Mouse (Mus musculus) kidney, postnatal 0 days (tissue): ENCODE measurements around the gene Bcat1. TPM values are rescaled to one million over a fixed set of nuclear protein-coding genes. Genes with fewer than 3 reads are reported as not detected.
A peak's percentile ranks its signal among the peaks of the same experiment; 100 is the strongest.

Experiments used
- ATAC-seq: fragments of 200-750 bp; cut with Nextera tagmentation; replicated peaks from 2 replicates; pipeline ENCODE4 v1.8.0; 2017; ENCODE audit warnings: low read depth, moderate number of reproducible peaks, moderate TSS enrichment, moderate library complexity; ENCODE audit not compliant: low FRiP score
- DNase-seq: peaks from one replicate; pipeline ENCODE4 v3.0.0-alpha.2; 2016; ENCODE audit warnings: low spot score
- H3K27ac ChIP-seq: fragments of 300-500 bp; sonication (generic); 2 replicates; pipeline ENCODE4 v1.5.1; 2014; ENCODE audit warnings: mild to moderate bottlenecking
- H3K27me3 ChIP-seq: fragments of 300-500 bp; sonication (generic); 2 replicates; pipeline ENCODE4 v1.6.1; 2014; ENCODE audit warnings: low read length, mixed read lengths; ENCODE audit not compliant: insufficient read depth
- H3K36me3 ChIP-seq: fragments of 300-500 bp; sonication (generic); 2 replicates; pipeline ENCODE4 v1.6.1; 2014; ENCODE audit warnings: low read length, mixed read lengths; ENCODE audit not compliant: insufficient read depth
- H3K4me1 ChIP-seq: fragments of 300-500 bp; sonication (generic); replicated peaks from 2 replicates; pipeline ENCODE4 v1.6.1; 2014; ENCODE audit warnings: antibody characterized with exemption, low read length, mixed read lengths; ENCODE audit not compliant: insufficient read depth
- H3K4me2 ChIP-seq: fragments of 300-500 bp; sonication (generic); 2 replicates; pipeline ENCODE4 v1.6.1; 2014; ENCODE audit warnings: mild to moderate bottlenecking, low read length, moderate library complexity, mixed read lengths
- H3K4me3 ChIP-seq: fragments of 300-500 bp; sonication (generic); replicated peaks from 2 replicates; pipeline ENCODE4 v1.5.1; 2014; ENCODE audit warnings: low read depth, low read length
- H3K9ac ChIP-seq: fragments of 300-500 bp; sonication (generic); 2 replicates; pipeline ENCODE4 v1.6.1; 2014; ENCODE audit warnings: low read depth, low read length
- H3K9me3 ChIP-seq: fragments of 300-500 bp; sonication (generic); replicated peaks from 2 replicates; pipeline ENCODE4 v1.6.1; 2016; ENCODE audit warnings: low read length, inconsistent platforms, mixed read lengths
- CTCF ChIP-seq: IDR thresholded peaks from 2 replicates; pipeline ENCODE4 v1.5.1; 2016; ENCODE audit warnings: antibody characterized with exemption, low read depth, mild to moderate bottlenecking, moderate library complexity
- WGBS: fragments of 180-500 bp; shearing (Covaris S2); extraction: QIAGEN DNeasy Blood & Tissue Kit; methylation state at CpG from one replicate; pipeline ENCODE4 v1.1.7; 2014; 5-methylcytosine and 5-hydroxymethylcytosine counted together
- polyA plus RNA-seq: library from polyadenylated mRNA; unstranded; fragments of >200 nt; fragmentation: Nextera tagmentation; extraction: Ambion mirVana; gene quantifications from 2 replicates; pipeline ENCODE4 v1.2.1, GENCODE M21; 2015

Gene Bcat1
- polyA plus RNA-seq, 1 experiment from 2014 or later = 5.8 TPM

- WGBS = 81% methylated on average over 6 of the region's 6 CpGs
- H3K9me3 ChIP-seq = no peaks in the 10 kb centered on the region
- TF ChIP-seq CTCF = no peak
Observed at GRCm38 (mm10) chr6:144952885-144953284, 123.1 kb downstream of the Bcat1 start.

GRCm38 (mm10) chr6:144944435-144945365 is 131.3 kb downstream of the Bcat1 start:
- WGBS = 34% methylated on average over 10 of the region's 10 CpGs
- Histone ChIP-seq H3K27ac (no peak overlapping the region), H3K4me2 (no peak overlapping the region), H3K27me3 (no peaks in the 10 kb centered on the region), H3K4me1 (no peaks in the 10 kb centered on the region), H3K9ac (no peak overlapping the region), H3K9me3 (no peaks in the 10 kb centered on the region), H3K4me3 (no peak overlapping the region), H3K36me3 (no peaks in the 10 kb centered on the region)
- ATAC-seq = 0 out of 2 replicates have a peak, but pooled peaks have one; percentile 13
- TF ChIP-seq CTCF = no peak
- DNase-seq = peak; percentile 51

More at GRCm38 (mm10) chr6:144952885-144953284, 123.1 kb downstream of the Bcat1 start:
- no peaks in the 10 kb centered on the region for H3K36me3 ChIP-seq
- no peaks in the 10 kb centered on the region for H3K27me3 ChIP-seq
- no peak overlapping the region for H3K4me3 ChIP-seq
- H3K9ac ChIP-seq = no peak overlapping the region
- H3K4me2 ChIP-seq = no peak overlapping the region
- no peak overlapping the region for H3K27ac ChIP-seq
- no peak for ATAC-seq
- no peak for DNase-seq
- H3K4me1 ChIP-seq = no peaks in the 10 kb centered on the region

Other genes with a start within 250 kb of the Bcat1 start
- 0.87 and 1.0 TPM in 2 replicates for gene Lrmp, start 39.5 kb upstream of the Bcat1 start, polyA plus RNA-seq
- 0.46 TPM in 2 replicates for gene Casc1, start 134.8 kb upstream of the Bcat1 start, polyA plus RNA-seq
- 58.2 and 59.7 TPM in 2 replicates for gene Etfrf1, start 134.9 kb upstream of the Bcat1 start, polyA plus RNA-seq
- gene Kras, start 174.1 kb upstream of the Bcat1 start, polyA plus RNA-seq = 64.6 and 71.1 TPM in 2 replicates